ENCODE assay signal across 8 mouse cellular contexts in genomic region chr8:119358836-119359235, GRCm38 (mm10). TPM values are rescaled to one million over a fixed set of nuclear protein-coding genes. Genes with fewer than 3 reads are reported as not detected.
DNase-seq lines count a peak whose midpoint lies in the region; ATAC-seq lines count a peak whose summit lies in the region.

No protein-coding gene starts in this region.

- H3K27me3 ChIP-seq in midbrain, embryonic 14.5 days (ENCODE audit: control insufficient read depth, insufficient read depth, low read length) = no peaks in the 10 kb centered on the region
- H3K27me3 ChIP-seq in midbrain, embryonic 13.5 days = no peaks in the 10 kb centered on the region

- H3K27ac ChIP-seq in midbrain, embryonic 14.5 days (replicated peaks; ENCODE audit: low read depth, low read length) = no peak overlapping the region
- H3K27ac ChIP-seq in midbrain, embryonic 13.5 days = no peak overlapping the region

- 50% methylated on average over 14 of the region's 14 CpGs for WGBS in midbrain, embryonic 14.5 days
- WGBS in midbrain, embryonic 13.5 days = 55% methylated on average over 14 of the region's 14 CpGs

- H3K4me1 ChIP-seq in midbrain, embryonic 14.5 days (ENCODE audit: control insufficient read depth, insufficient read depth, low read length) = no peaks in the 10 kb centered on the region
- H3K4me1 ChIP-seq in midbrain, embryonic 13.5 days (replicated peaks) = no peaks in the 10 kb centered on the region

- H3K4me3 ChIP-seq in midbrain, embryonic 14.5 days (replicated peaks; ENCODE audit: low read depth, low read length) = no peak overlapping the region
- H3K4me3 ChIP-seq in midbrain, embryonic 13.5 days (replicated peaks) = no peak overlapping the region

- no peak overlapping the region for H3K4me2 ChIP-seq in midbrain, embryonic 14.5 days (ENCODE audit: low read length)
- H3K4me2 ChIP-seq in midbrain, embryonic 13.5 days (replicated peaks) = no peak overlapping the region

- no peak overlapping the region for H3K9ac ChIP-seq in midbrain, embryonic 14.5 days (replicated peaks; ENCODE audit: low read length)
- H3K9ac ChIP-seq in midbrain, embryonic 13.5 days (replicated peaks) = no peak overlapping the region

- H3K9me3 ChIP-seq in midbrain, embryonic 14.5 days (ENCODE audit: control insufficient read depth, low read length) = no peaks in the 10 kb centered on the region
- no peaks in the 10 kb centered on the region for H3K9me3 ChIP-seq in midbrain, embryonic 13.5 days

- no peaks in the 10 kb centered on the region for H3K36me3 ChIP-seq in midbrain, embryonic 14.5 days (ENCODE audit: control insufficient read depth, insufficient read depth, low read length)
- no peaks in the 10 kb centered on the region for H3K36me3 ChIP-seq in midbrain, embryonic 13.5 days

- DNase-seq in cerebellum, postnatal 10 days = peak; percentile 81 to 86
- DNase-seq in cerebellum, adult 11-12 months = no peak
- DNase-seq in midbrain, embryonic 14.5 days = peak; percentile 42
- DNase-seq in embryo, embryonic 11 days = peak; percentile 56
- DNase-seq in kidney, postnatal 4 days = peak; percentile 83 to 86
- peak; percentile 16 to 30 for DNase-seq in natural killer cell, adult 2 months (ENCODE audit: low spot score in 2 of 2)

- ATAC-seq in midbrain, embryonic 14.5 days (ENCODE audit: low FRiP score, low TSS enrichment) = no peak
- no peak for ATAC-seq in midbrain, embryonic 13.5 days
- no peak; the same call in 1 of the 2 replicates for ATAC-seq in erythroblast, adult 5-6 weeks (replicated peaks; ENCODE audit: low FRiP score, poor library complexity, severe bottlenecking)

RNA-seq across cellular contexts. Expression of gene Hsbp1, which starts 14.5 kb away (rescaled TPM):
- polyA plus RNA-seq in midbrain, embryonic 14.5 days (2014; fragmentation: Nextera tagmentation; extraction: Ambion mirVana) = 693 and 850 TPM in 2 replicates
- 582 and 588 TPM in 2 replicates for polyA plus RNA-seq in midbrain, embryonic 13.5 days (2015; fragmentation: Nextera tagmentation; extraction: Ambion mirVana)
- total RNA-seq in erythroblast, adult 5-6 weeks (2015; ENCODE audit: low replicate concordance) = 28.6 and 34.9 TPM in 2 replicates
- total RNA-seq in erythroblast, adult 5-6 weeks (2017; ENCODE audit: low replicate concordance) = 23.7 and 25.0 TPM in 2 replicates

RNA-seq across cellular contexts. Expression of gene Mlycd, which starts 35.8 kb away (rescaled TPM):
- polyA plus RNA-seq in midbrain, embryonic 14.5 days (2014; fragmentation: Nextera tagmentation; extraction: Ambion mirVana) = 17.6 and 19.4 TPM in 2 replicates
- polyA plus RNA-seq in midbrain, embryonic 13.5 days (2015; fragmentation: Nextera tagmentation; extraction: Ambion mirVana) = 11.8 and 13.8 TPM in 2 replicates
- 2.7 TPM in 1 of 2 replicates, not detected in the other for total RNA-seq in erythroblast, adult 5-6 weeks (2015; ENCODE audit: low replicate concordance)
- total RNA-seq in erythroblast, adult 5-6 weeks (2017; ENCODE audit: low replicate concordance) = 1.3 and 1.8 TPM in 2 replicates
